Mouse (Mus musculus) cerebellum, postnatal 36 days (tissue): Measurements from ENCODE around the gene Cd247.

Experiments
- DNase-seq, 2 experiments: peaks; one replicate each; pipeline ENCODE4 v3.0.0; 2021 to 2022; ENCODE audit warnings: mixed read lengths in 2 of 2

Cd247 gene

DNA sequence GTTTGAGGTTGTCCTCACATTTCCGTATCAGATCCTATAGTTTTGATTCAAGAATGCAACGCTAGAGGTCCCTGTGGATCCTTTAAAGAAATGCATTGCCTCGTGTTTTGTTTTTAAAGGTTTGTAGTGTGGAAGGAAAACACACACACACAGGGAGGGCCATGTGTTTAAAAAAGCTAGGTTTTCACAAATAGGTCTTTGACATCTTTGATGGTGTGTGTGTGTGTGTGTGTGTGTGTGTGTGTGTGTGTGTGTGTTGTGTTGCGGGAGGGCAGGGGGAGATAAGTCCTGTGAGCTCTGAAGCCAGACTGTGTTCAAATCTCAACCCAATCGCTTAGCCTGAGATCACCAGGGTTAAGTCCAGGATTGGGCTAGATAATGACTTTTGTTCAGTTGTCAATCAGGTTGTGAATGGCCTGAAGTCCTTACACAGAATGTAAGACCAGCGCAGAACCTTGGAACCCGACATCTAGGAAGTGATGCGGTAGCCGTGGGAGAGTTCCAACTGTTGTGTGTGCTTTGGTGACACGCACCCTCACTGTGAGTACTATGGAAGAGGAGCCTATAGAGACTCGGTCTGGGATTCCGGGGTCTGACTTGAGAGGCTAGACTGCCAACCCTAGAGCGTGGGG is 8.4 kb upstream of the Cd247 start:
- DNase-seq: no peak

DNA sequence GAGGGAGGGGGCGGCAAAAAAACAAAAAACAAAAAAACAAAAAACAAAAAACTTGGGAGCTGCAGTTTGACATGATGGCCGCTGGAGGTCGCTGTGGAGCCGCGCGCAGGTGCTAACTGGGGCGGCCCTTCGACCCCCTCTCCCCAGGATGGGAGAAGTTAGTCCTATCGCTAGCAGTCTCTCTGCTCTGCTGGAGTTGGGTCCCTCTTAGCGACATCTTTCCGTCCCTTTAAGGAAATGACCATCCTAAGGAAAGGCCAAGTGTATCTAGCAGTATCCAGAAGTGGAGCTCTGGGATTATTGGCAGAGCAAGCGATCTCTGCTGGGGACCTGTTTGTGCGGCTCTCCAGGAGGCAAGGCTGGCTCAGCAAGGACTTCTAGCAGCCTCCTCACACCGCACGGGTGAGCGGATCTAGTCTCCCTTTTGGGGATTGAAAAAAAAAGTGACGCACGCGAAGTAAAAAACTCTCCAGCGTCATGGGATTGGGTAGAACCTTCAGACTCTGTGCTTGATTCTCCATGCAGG is 7.8 kb upstream of the Cd247 start:
- peak in 1 of 2 experiments; percentile 25 for DNase-seq

DNA sequence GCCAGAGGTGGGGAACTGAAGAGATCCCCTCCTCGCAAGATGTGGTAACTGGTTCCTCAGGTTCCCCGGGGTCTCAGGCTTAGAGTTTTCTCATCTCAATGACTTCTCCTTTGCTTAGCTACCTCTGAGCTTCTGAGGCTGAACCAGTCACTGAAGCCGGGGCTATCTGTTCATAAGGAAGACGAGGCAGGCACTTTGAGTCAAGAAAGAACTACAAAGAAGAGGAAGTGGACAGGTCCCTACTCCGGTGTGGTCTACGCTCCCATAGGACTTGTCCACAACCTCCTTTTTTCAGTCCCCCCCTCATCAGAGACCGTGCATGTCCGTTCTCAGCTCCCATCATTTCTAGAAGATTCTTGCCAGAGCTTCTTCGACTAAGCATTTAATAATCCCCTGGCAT is 7.1 kb upstream of the Cd247 start:
- no peak for DNase-seq

DNA sequence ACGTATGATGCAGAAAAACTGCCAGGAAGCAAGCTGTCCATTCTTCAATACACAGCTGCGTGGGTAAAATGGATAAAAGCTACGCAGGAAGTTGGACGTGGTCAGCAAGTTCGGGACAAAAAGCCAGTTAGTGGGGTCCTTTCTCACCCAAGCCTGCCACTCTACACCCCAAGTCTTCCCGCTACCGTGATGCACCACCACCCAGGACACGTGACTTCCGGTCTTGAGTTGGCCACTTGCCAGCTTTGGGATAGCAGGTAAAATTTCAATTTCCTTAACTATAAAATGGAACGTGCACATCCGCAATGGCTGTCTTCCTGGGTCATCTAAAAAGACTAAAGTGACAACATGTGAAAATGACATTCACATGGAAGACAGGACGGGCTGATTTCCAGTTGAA is 6.6 kb upstream of the Cd247 start:
- no peak for DNase-seq

DNA sequence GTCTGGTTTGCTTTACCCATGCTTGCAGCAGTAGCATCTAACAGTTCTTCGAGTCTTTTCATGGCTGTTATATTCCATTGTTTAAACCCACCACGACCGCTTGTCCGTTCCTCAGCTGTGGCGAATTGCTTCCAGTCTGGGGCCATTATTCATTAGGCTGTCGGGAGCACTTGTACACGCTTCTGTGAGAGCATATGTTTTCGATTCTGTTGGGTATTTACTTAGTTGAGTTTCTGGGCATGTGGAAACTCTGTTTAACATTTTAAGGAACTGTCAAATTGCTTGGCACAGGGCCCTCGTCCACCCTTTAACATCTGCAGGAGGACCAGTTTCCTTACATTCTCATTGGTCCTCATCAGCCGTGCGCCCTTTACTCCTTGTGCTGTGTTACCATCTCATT is 2.2 kb upstream of the Cd247 start:
- no peak for DNase-seq

DNA sequence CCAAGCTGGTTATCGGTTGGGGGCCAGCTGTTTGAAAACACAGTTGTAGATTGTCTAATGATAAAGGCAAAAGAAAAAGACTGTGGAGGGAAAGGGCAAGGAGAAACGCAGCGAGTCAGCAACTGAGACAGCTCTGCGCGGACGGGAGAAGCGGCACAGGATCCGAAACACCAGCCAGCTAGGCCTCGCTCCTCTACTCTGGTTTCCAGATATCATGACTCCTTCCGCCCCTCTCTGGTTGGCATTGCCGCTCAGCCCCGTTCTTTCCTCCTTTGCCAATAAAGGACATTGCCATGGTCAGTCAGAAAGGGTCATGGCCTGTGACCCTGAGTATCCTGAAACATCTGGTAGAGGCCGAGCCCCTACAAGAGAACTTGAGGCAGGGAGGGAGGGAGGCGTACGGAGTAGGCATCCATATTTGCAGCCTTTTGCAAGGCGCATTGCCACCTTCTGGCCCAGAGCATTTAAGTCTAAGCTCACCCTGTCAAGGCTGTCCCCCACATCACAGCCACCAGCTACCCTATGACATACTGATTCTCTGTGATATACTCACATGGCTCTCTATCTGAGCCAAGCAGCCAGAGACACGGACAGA is 682 bp downstream of the Cd247 start:
- no peak for DNase-seq

DNA sequence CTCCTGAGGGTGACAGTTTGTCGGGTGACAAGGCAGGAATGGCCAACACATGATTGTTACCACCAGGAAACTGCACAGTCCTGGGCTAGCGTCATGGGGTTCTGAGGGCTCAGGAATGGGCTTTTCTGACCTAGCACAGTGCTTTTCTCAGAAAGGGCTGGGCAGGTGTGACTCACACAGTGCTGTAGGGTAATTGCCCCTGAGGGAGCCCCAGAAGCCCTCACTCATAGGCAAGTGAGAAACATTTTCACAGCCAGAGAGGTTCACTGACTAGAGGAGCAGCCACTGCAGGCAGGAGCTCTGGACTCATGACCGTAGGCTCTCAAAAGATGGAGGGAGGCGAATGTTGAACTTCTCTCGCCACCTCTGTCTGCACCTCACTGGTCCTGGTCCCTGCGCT is 1.5 kb downstream of the Cd247 start:
- no peak for DNase-seq

DNA sequence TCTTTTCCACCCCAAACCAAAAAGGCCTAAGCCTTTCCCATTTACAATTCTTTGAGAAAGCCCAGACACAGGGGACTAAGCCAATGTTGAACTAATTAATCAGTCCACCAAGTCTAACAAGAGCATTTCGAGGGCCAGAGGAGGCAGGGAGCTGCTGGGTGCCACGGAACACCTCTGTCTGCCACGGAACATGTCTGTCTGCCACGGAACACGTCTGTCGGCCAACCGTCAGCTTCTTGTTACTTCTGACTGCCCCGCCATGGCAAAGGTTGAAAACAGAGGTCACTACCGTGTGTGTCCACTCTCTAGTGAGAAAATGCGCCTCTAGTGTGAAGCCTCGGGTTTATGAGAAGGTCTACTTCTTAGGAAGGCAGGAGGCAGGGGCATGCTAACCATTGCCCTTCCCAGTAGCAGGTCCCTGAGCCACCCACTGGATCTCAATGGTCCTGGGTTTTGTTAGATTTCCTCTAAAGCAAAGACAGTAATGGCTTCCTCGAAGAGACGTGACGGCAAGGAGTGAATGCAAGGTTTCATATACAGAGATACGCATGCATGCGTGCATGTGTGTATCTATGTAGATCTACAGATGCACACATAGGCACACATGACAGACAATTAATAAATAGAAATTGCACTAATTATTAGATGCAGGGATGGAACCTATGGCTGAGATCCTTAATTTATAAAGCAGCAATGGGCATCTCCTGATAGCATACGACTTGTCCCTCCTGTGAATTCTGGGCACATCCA is 2.2 kb downstream of the Cd247 start:
- DNase-seq: no peak

DNA sequence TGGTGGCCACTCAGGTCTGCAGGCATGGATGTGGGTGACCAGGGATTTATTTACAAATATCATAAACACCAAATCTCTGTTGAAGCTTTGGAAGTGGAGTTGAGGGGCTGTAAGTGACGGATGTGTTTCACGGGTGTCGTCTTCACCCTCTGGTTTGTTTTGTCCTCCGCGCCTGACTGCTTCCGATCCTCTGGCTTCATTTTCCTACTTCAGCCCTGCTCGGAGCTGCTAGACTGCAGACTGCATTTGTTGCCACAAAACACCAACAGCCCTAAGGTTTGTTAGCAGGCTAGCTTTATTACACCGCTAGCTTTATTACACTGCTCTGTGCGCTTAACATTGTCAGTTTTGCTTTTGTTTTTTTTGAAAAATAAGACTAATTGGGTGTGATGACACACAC is 2.9 kb downstream of the Cd247 start:
- no peak for DNase-seq

DNA sequence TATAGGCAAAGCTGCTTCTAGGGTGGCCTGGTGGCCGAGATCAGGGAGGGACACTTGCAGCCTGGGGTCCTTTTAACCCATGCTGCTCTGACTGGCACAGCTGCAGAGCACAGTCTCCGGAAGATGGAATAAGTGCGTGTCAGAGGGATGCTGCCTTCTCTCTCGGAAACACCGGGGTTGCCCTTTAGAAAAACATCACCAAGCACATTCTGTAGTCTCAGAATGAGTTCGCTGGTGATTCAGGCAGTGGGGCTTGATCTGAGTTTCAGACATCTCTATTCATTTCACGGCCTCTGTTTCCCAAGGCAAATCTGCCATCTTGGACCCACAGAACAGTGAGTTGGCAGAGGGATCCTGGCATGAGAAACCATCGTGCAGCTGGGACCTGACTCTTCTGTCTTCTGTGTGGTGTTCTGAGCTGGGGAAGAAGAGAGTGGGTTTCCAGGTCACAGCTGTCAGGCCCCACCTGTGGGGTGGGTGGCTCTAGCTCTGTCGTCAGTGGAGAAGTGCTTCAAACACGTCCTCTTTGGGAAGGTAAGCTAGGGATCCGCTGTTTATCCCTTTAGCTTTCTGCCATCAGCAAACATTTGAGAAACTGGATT is 13.3 kb downstream of the Cd247 start:
- DNase-seq: no peak

DNA sequence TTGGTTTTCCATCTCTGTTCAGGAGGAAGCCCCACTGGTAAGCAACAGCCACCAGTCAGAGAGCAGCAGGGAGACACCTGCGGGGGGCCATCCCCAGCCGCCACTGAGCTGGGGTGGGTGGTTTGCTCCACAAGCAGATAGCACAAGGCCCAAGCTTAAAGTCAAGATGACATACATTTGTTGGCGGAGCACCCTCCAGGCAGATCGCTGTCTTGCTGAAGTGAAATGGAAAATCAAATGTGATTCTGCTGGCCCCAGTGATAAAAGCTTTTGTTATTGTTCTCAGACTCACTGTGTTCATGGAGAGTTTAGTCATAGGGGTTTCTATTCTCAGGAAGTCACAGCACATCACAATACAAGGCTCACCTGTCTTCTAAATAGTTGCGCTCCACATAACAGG is 14.6 kb downstream of the Cd247 start:
- DNase-seq: no peak

DNA sequence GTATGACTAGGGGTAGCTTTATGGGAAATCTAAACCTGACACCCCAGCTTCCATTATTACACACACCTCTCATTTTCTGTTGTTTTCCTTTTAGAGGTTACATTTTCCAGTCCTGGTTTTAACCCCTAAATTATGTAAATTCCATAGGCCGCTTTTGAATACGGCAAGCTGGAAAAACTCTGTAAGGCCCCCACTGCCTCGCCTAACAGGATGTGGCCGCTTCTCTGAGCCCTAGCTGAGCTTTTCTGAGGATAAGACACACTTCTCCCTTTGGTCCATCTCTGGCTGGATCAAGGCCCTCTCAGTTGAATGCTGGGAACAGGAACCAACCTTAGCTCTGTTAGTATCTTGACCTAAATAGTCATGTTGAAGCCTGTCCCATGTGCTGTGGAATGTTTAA is 15.7 kb downstream of the Cd247 start:
- no peak for DNase-seq

DNA sequence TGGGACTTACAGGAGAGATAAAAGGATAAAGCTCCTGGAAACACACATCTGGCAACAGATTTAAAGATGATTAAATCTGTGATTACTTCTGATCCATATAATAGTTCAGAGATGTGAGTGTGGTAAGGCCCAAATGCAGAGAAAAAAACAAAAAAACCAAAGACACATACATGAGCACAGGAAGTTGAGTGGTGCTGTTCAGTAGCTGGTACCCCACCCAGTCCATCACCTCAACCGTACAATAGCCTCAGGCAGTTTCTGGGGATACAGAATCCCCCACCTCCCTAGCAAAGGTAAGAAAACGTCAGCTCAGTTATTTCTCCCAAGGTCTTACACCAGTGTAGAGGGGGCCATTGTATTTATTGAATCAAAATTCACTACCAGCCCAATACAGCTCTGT is 22.2 kb downstream of the Cd247 start:
- DNase-seq: no peak

DNA sequence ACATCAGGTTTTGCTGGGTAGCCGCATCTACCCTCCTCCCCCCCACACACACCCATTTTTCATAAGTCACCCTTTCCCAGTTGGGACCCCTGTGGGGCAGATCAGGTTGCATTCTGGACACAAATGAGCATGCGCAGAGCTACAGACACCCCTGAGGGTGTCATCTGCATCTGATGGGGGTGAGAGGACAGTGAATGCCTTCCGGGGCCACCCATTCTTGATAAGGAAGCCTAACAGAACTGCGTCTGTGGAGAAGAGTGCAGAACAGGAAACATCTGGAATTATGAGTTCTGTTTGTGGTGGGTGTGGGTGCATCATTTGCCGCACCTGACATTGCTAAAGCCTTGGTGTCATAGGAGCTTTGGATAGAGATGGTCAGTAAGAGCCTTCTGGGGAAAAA is 22.7 kb downstream of the Cd247 start:
- DNase-seq: no peak

DNA sequence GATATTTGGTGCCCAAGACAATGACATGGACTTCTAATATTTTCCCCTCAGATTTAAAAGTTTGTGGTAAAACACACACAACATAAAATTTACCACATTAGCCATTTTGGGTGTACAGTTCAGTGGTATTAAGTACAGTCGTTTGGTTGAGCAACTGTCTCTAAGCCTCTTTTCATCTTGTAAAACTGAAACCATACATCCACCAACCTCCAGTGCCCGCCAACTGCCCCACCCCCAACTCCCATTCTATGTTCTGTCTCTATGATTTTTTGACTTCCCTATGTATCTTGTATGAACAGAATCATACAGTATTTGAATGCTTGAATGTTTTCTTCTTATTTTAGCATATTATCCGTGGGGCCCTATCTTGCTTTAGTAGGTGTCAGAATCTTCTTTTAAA is 24.3 kb downstream of the Cd247 start:
- DNase-seq: no peak

DNA sequence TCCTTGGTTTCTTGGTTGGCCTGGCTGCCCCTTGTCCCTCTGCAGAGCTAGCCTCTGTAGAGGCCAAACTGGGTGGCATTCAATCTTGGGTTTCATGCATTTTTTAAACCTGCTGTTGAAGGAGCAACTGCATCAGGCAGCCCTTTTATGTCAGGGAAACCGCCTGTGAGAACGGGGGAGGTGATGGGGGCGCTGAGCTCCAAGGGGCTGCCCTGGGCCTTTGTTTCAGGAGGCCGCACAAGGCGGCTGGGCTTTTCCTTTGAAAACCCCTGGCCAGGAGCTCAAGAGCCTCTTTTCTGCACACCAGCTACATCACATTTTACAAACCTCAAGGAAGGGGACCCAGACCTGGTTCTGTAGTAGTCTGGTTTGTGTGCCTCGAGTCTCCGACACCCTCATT is 25.6 kb downstream of the Cd247 start:
- DNase-seq: no peak

DNA sequence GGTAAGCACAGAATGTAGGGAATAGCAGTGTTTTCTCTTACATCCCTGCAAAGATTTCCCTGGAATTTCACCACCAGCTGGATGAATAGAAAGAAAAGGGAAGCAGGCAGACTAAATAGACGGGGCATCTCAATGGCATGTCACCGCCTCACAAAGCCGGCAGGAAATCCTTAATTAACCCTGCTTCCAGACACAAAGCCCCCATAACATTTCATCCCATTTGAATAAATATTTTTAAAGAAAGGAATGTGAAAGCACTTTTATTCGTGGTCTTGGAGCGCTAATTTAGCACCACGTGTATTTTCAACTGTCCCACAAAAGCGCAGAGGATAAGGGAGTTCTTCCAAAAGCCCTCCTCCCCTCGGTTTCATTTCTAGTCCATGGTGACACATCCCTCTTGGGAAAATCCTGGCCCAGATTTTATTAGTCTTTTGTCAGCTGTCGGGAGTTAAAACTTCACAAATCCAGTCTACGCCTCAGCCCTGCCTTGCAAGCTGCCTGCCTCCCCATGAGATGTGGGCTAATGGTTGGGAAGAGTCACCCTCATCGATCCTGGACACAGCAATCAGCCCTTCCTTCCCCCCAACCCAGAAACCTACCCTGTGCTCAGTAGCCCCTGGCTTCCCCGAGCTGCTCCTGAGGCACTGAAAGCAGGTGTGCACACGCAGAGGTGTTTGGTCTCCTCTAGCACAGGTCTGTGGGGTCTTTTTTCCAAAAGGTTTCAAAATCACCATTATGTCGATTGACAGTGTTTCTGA is 26.2 kb downstream of the Cd247 start:
- no peak for DNase-seq

DNA sequence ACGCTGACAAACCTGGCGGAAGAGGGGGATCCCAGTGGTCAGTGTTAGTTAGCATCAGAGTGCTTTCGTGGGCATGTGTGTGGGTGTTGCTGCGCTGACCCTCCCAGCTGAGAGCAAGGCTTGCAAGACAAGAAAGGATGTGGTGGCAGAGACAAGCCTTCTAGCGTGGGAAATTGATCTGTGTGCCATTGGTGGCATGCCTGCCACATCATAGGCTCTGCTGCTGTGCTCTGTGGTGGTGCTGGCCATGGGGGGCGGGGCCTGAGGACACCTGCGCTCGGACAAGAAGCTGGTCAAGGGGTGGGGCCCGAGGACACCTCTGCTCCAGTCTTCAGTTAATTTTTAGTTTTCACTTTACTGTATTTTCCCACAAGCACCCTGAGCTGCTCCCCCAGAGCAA is 27.9 kb downstream of the Cd247 start:
- DNase-seq: no peak

DNA sequence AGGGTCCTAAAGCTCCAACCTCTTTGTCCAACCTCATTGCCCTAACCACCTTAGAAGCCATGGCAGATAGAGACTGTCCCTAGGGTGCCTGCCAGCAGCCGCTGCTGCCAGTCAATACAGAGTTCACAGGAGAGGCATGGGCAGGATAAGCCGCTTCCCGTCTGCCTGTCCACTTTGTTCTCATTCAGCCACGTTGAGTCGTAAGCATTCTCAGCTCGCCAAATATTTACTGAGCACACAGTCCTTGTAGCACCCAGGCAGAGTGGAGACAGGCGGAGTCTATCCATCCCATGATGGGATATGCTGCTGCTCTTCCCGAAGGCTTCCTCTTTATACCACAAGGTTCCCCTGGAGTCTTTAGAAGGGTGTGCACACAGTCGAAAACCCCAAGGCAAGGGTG is 28.8 kb downstream of the Cd247 start:
- no peak for DNase-seq

DNA sequence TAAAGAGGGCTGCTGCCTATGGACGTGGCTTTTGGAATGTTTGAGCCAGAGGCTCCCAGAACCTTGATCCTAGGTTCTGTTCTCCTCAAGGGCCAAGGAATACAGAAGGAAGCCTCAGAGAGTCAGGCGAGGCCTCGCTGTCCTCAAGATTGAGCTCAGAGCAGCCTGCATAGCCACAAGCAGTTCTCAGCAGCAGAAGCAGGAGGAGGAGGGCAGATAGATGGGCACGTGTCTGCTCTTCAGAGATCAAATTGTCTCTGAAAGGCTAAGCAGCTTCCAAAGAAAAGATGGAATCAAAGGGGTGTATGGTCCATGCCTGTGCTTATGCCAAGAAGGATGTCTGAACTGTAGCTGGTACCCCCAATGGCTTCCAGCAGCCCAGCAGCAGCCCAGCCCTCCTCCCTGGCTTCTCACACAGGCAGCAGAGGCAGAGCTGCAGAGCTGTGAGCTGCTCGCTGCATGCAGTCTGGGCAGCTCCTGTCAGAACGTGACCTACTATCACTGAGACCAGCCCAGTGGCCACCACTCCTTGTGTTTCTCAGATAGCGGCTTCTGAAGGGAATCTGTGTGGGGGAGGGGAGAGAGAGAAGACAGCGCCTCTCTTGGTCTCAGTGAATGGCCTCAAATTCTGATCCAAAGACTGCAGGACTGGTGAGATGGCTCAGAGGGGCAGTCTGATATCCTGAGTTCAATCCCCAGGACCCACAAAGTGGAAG is 29.8 kb downstream of the Cd247 start:
- no peak for DNase-seq

DNA sequence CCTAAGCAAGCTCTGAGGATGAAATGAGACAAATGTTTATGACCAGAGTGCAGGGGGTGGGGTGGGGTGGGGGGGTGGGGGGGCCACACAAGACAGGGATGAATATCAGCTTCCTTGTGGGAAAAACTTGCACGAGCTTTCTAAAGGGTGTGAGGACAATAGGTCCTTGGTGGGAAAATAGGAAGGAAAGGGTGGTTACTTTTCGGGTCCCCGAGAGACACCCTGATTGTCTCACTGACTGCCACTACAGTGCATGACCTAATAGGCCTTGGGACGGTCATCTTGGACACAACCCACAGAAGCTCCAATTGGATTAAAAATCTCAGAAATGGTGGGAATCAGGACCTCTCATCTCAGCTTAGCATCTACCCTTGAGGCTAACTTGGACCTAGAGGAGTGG is 30.7 kb downstream of the Cd247 start:
- no peak for DNase-seq

DNA sequence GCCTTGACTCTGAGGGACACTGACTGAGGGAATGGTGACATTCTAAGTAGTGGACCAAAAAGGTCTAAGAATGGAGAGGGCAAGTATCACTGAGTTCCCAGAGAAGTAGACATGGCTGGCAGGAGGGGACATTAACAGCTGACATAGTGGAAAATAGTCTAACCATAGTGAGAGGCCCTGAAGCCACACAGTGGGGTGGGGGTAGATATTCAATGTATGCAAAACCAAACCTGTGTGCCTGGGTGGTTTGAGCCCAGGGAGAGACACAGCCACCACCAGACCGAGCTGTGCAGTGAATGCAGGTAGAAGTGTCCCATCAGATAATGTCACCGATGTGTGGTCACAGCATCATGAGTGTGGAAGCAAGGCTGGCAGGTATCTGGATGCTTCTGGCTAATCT is 33.5 kb downstream of the Cd247 start:
- no peak for DNase-seq
